Mouse (Mus musculus): Measurements from ENCODE around the gene Pkd1l2. TPM values are rescaled to one million over a fixed set of nuclear protein-coding genes. Genes with fewer than 3 reads are reported as not detected.

The Pkd1l2 gene
- total and polyA plus RNA-seq, 2 experiments from 2014 or later: under 0.01 to 0.17 TPM

DNA sequence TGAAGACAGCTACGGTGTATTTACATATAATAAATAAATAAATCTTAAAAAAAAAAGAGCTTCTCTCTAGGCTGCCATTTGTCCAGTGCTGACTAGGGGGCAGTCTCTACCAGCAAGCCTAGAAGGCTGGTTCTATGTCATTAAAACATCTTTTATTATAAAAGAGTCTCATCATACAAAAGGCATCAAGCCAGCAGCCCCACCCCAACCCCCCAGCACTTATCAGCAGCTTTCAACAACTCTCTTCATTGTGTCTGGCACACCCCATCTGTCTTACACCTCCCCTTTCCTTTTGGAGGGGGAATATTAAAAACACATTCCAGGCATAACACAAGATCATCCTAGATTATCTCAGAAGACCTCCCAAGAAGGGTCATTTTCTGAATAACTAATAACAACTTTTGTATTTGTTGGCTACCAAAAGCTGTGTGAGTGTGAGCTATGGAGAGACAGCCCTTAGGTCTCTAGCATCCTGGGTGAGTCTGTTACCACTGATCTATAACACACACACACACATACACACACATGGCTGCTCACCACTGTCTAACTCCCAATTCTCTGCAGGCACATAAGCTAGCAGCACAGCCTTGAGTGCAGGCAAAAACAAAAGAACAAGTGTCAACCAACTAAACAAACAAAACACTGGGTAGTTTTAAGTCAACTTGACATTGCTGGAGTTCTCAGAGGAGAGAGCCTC, 59.8 kb downstream of the Pkd1l2 start:
- H3K4me1 ChIP-seq (ENCODE audit: insufficient read depth, low read length): no peaks in the 10 kb centered on the region
- no peak for ATAC-seq (ENCODE audit: low FRiP score)
- H3K27ac ChIP-seq (ENCODE audit: low read depth, low read length): no peak overlapping the region

DNA sequence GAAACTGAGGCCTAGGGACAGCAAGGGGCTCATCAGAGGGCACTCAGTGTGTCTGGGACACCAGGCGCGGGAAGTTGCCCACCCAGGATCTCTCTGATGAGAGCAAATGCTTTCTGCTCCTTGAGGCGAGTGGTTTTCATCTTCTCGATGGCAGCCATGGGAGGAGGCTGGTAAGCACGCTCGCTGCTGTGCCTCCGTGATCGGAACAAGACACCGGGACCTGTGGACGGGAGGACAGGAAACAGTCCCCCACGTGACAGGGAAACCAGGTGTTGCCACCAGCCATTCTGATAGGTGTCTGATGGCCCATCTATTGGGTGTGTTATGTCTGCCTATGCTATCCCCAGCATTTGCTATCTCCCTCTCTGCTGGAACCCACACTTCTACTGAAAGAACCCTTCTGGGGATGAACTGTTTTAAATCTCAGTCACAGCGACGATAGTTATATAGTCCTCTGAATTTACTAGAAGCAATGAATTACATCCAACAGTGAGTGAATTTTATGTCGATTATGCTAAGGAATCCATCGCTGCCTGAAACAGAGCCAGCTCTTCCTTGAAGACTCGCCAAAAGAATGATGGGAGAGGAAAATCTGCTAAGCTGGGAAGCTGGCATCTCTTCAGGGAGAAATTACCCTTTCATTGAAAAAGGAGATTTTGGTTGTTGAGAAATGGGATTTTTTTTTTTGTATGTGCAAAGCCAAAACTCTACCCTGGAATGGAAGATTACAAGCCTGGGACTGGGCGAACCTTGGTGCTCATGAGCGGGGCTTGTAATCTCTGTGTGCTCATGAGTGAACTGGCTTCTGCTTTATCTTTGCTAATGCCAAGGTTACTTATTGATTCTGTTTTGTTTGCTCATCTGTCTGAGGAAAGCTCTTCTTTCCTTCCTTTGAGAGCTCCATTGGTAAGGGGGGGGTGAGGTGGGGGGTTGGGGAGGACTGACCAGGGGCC, 62.6 kb downstream of the Pkd1l2 start:
- no peak for TF ChIP-seq CTCF (IDR thresholded peaks at IDR 0.05)
- peak overlapping the region; percentile 7; the same call in 1 of the 2 replicates for H3K27ac ChIP-seq (ENCODE audit: low read depth, low read length)
- no peaks in the 10 kb centered on the region for H3K4me1 ChIP-seq (ENCODE audit: insufficient read depth, low read length)
- no peaks in the 10 kb centered on the region for H3K36me3 ChIP-seq (ENCODE audit: insufficient read depth, low read length)
- DNase-seq (ENCODE audit: low spot score) (peak; percentile 21), ATAC-seq (ENCODE audit: low FRiP score) (no peak)
- H3K27me3 ChIP-seq (ENCODE audit: insufficient read depth, low read length): no peaks in the 10 kb centered on the region
- H3K4me2 ChIP-seq (ENCODE audit: low read depth, low read length, poor library complexity, severe bottlenecking): no peak overlapping the region
- no peak overlapping the region for H3K9ac ChIP-seq (replicated peaks; ENCODE audit: low read length, poor library complexity, severe bottlenecking)
- no peak overlapping the region for H3K4me3 ChIP-seq (ENCODE audit: low read depth, low read length)
- 81% methylated on average over 18 of the region's 18 CpGs for WGBS
- H3K9me3 ChIP-seq (ENCODE audit: low read length): no peaks in the 10 kb centered on the region

More for the DNA sequence above, 59.8 kb downstream of the Pkd1l2 start:
- peak; percentile 6 for DNase-seq (ENCODE audit: low spot score)
- H3K36me3 ChIP-seq (ENCODE audit: insufficient read depth, low read length): no peaks in the 10 kb centered on the region
- TF ChIP-seq CTCF (IDR thresholded peaks at IDR 0.05): peak; percentile 53
- 76% methylated on average over 1 of the region's 1 CpGs for WGBS
- H3K4me2 ChIP-seq (ENCODE audit: low read depth, low read length, poor library complexity, severe bottlenecking): no peak overlapping the region
- H3K9ac ChIP-seq (replicated peaks; ENCODE audit: low read length, poor library complexity, severe bottlenecking): no peak overlapping the region
- no peaks in the 10 kb centered on the region for H3K9me3 ChIP-seq (ENCODE audit: low read length)
- no peaks in the 10 kb centered on the region for H3K27me3 ChIP-seq (ENCODE audit: insufficient read depth, low read length)
- H3K4me3 ChIP-seq (ENCODE audit: low read depth, low read length): no peak overlapping the region

GRCm38 (mm10) chr8:117017896-117018295, 64.4 kb downstream of the Pkd1l2 start:
- Histone ChIP-seq H3K27ac (ENCODE audit: low read depth, low read length) (no peak overlapping the region), H3K4me3 (ENCODE audit: low read depth, low read length) (no peak overlapping the region), H3K9me3 (ENCODE audit: low read length) (no peaks in the 10 kb centered on the region), H3K4me1 (ENCODE audit: insufficient read depth, low read length) (no peaks in the 10 kb centered on the region), H3K9ac (replicated peaks; ENCODE audit: low read length, poor library complexity, severe bottlenecking) (no peak overlapping the region), H3K4me2 (ENCODE audit: low read depth, low read length, poor library complexity, severe bottlenecking) (no peak overlapping the region), H3K27me3 (ENCODE audit: insufficient read depth, low read length) (no peaks in the 10 kb centered on the region), H3K36me3 (ENCODE audit: insufficient read depth, low read length) (no peaks in the 10 kb centered on the region)
- TF ChIP-seq CTCF (IDR thresholded peaks at IDR 0.05): no peak
- ATAC-seq (ENCODE audit: low FRiP score): no peak
- WGBS: 96% methylated on average over 4 of the region's 4 CpGs
- no peak for DNase-seq (ENCODE audit: low spot score)

GRCm38 (mm10) chr8:117017006-117017405, 65.2 kb downstream of the Pkd1l2 start:
- TF ChIP-seq CTCF (IDR thresholded peaks at IDR 0.05): no peak
- no peaks in the 10 kb centered on the region for H3K27me3 ChIP-seq (ENCODE audit: insufficient read depth, low read length)
- WGBS: 32% methylated on average over 8 of the region's 8 CpGs

DNA sequence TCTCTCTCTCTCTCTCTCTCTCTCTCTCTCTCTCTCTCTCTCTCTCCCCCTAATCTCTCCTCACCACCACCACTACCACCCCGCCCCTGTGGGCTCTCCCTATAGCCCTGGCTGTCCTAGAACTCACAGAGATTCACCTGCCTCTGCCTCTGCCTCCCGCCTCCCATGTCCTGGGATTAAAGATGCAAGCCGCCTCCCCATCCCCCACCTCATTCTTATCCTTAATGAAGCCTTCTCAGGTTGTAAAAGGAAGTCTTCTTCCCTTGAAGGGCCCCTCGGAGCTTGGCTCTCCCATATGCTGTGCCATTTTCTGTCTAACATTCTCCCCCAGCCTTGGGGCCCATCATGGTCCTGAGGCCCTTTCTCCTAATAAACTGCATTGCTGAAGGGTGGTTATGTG, 66.6 kb downstream of the Pkd1l2 start:
- Histone ChIP-seq H3K9ac (replicated peaks; ENCODE audit: low read length, poor library complexity, severe bottlenecking) (no peak overlapping the region), H3K4me2 (ENCODE audit: low read depth, low read length, poor library complexity, severe bottlenecking) (no peak overlapping the region), H3K4me3 (ENCODE audit: low read depth, low read length) (no peak overlapping the region), H3K9me3 (ENCODE audit: low read length) (no peaks in the 10 kb centered on the region), H3K27me3 (ENCODE audit: insufficient read depth, low read length) (no peaks in the 10 kb centered on the region), H3K27ac (ENCODE audit: low read depth, low read length) (no peak overlapping the region), H3K36me3 (ENCODE audit: insufficient read depth, low read length) (no peaks in the 10 kb centered on the region), H3K4me1 (ENCODE audit: insufficient read depth, low read length) (no peaks in the 10 kb centered on the region)
- no peak for TF ChIP-seq CTCF (IDR thresholded peaks at IDR 0.05)
- DNase-seq (ENCODE audit: low spot score) (no peak), ATAC-seq (ENCODE audit: low FRiP score) (no peak)
- WGBS: 65% methylated on average over 4 of the region's 4 CpGs

More at GRCm38 (mm10) chr8:117017006-117017405, 65.2 kb downstream of the Pkd1l2 start:
- no peak overlapping the region for H3K4me2 ChIP-seq (ENCODE audit: low read depth, low read length, poor library complexity, severe bottlenecking)
- ATAC-seq (ENCODE audit: low FRiP score) (no peak), DNase-seq (ENCODE audit: low spot score) (no peak)
- no peaks in the 10 kb centered on the region for H3K36me3 ChIP-seq (ENCODE audit: insufficient read depth, low read length)
- H3K9ac ChIP-seq (replicated peaks; ENCODE audit: low read length, poor library complexity, severe bottlenecking): no peak overlapping the region
- no peaks in the 10 kb centered on the region for H3K4me1 ChIP-seq (ENCODE audit: insufficient read depth, low read length)
- no peak overlapping the region for H3K27ac ChIP-seq (ENCODE audit: low read depth, low read length)
- no peak overlapping the region for H3K4me3 ChIP-seq (ENCODE audit: low read depth, low read length)
- no peaks in the 10 kb centered on the region for H3K9me3 ChIP-seq (ENCODE audit: low read length)

DNA sequence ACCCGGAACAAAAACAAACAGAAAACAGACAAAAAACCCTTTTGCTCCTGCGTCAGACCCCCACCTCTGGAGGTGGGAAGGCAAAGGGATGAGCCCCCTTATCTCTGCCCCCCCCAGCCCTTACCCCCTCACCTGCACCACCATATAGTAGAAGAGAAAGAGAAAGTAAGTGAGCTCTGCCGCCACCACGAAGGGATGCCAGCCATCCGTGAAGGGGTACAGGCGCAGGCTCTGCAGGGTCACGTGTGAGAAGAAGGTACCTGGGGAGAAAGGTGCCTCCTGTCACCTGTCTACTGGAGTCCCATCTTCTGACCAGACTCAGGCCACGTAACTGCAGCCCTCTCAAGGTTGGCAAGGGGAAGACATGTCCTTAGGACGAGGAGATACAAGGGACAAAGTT, 70.9 kb downstream of the Pkd1l2 start:
- no peak overlapping the region for H3K9ac ChIP-seq (replicated peaks; ENCODE audit: low read length, poor library complexity, severe bottlenecking)
- H3K9me3 ChIP-seq (ENCODE audit: low read length): no peaks in the 10 kb centered on the region
- TF ChIP-seq CTCF (IDR thresholded peaks at IDR 0.05): no peak
- no peak overlapping the region for H3K4me2 ChIP-seq (ENCODE audit: low read depth, low read length, poor library complexity, severe bottlenecking)
- WGBS: 84% methylated on average over 9 of the region's 9 CpGs
- no peaks in the 10 kb centered on the region for H3K27me3 ChIP-seq (ENCODE audit: insufficient read depth, low read length)
- H3K4me1 ChIP-seq (ENCODE audit: insufficient read depth, low read length): no peaks in the 10 kb centered on the region
- H3K36me3 ChIP-seq (ENCODE audit: insufficient read depth, low read length): no peaks in the 10 kb centered on the region
- H3K27ac ChIP-seq (ENCODE audit: low read depth, low read length): no peak overlapping the region
- no peak for ATAC-seq (ENCODE audit: low FRiP score)
- no peak for DNase-seq (ENCODE audit: low spot score)
- H3K4me3 ChIP-seq (ENCODE audit: low read depth, low read length): no peak overlapping the region
